Mouse (Mus musculus) midbrain, embryonic 16.5 days (tissue): ENCODE data around the gene Zc3h12b. TPM values are rescaled to one million over a fixed set of nuclear protein-coding genes. Genes with fewer than 3 reads are reported as not detected.

Source experiments
- ATAC-seq: fragments of 200-750 bp; cut with Nextera tagmentation; 2 replicates; pipeline ENCODE4 v1.8.0; 2017; ENCODE audit warnings: moderate TSS enrichment
- H3K27ac ChIP-seq: fragments of 300-500 bp; sonication (generic); 2 replicates; pipeline ENCODE4 v1.5.1; 2014; ENCODE audit warnings: mild to moderate bottlenecking, low read length, mixed read lengths
- H3K27me3 ChIP-seq: fragments of 300-500 bp; sonication (generic); 2 replicates; pipeline ENCODE4 v1.6.1; 2014; ENCODE audit warnings: low read depth, low read length, mixed read lengths; ENCODE audit not compliant: control insufficient read depth, insufficient read depth
- H3K36me3 ChIP-seq: fragments of 300-500 bp; sonication (generic); 2 replicates; pipeline ENCODE4 v1.6.1; 2014; ENCODE audit warnings: mild to moderate bottlenecking, low read length, moderate library complexity, mixed read lengths; ENCODE audit not compliant: control insufficient read depth, insufficient read depth
- H3K4me1 ChIP-seq: fragments of 300-500 bp; sonication (generic); 2 replicates; pipeline ENCODE4 v1.6.1; 2014; ENCODE audit warnings: mild to moderate bottlenecking, low read length, mixed read lengths; ENCODE audit not compliant: control insufficient read depth, insufficient read depth
- H3K4me2 ChIP-seq: fragments of 300-500 bp; sonication (generic); 2 replicates; pipeline ENCODE4 v1.6.1; 2014; ENCODE audit warnings: mild to moderate bottlenecking, low read length, mixed read lengths
- H3K4me3 ChIP-seq: fragments of 300-500 bp; sonication (generic); 2 replicates; pipeline ENCODE4 v1.5.1; 2014; ENCODE audit warnings: low read depth, mild to moderate bottlenecking, low read length, moderate library complexity, mixed read lengths
- H3K9ac ChIP-seq: fragments of 300-500 bp; sonication (generic); 2 replicates; pipeline ENCODE4 v1.6.1; 2014; ENCODE audit warnings: low read depth, low read length, mixed read lengths
- H3K9me3 ChIP-seq: fragments of 300-500 bp; sonication (generic); replicated peaks from 2 replicates; pipeline ENCODE4 v1.6.1; 2014; ENCODE audit warnings: mild to moderate bottlenecking, low read length, mixed read lengths; ENCODE audit not compliant: control insufficient read depth, poor library complexity, severe bottlenecking
- WGBS: fragments of 180-500 bp; shearing (Covaris S2); extraction: QIAGEN DNeasy Blood & Tissue Kit; methylation state at CpG from one replicate; pipeline ENCODE4 v1.1.7; 2014; 5-methylcytosine and 5-hydroxymethylcytosine counted together
- polyA plus RNA-seq: library from polyadenylated mRNA; unstranded; fragments of >200 nt; fragmentation: Nextera tagmentation; extraction: Ambion mirVana; gene quantifications from 2 replicates; pipeline ENCODE4 v1.2.1, GENCODE M21; 2015

Gene Zc3h12b
- 3.0 and 3.4 TPM in 2 replicates for polyA plus RNA-seq

DNA sequence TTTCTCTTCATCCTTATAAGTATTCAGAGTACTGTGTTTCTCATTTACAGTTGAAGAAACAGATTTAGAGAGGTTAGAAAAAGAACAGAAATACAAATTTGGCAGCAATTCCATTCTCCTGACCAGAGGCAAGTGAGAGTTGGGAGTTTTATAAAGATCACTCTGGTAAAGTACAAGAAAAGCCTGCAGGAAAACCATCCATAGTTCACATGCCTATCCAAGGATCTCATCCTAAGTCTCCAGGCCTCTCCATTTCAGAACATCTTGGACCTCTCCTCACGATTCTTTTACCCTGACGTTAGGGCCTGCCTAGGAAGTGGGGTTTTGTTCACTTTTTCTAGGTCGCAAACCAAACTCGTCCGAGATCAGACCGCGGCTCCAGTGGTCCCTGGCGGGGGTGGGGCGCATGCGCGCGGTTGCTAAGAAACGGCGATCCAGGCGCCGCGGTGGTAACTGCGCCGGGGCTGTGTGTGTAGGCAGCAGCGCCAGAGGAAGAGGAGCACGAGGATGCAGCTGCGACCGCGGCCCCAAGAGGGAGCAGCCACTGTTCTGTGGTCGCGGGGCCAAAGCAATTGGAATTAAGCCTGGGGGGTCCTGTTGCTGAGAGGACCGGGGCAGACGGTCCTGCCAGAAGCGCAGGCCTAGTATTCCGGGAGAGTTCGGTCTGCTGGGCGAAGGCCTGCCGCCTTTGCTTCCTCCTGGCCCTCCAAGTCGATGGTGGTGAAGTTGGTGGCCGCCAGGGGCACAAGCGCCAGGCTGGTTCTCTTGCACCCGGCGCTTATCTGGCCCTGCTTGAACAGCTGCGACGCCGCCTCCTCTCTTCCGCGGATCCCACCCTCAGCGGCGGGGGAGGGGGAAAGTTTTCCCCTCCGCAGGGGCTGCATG, at the start of gene Zc3h12b:
TSS of gene Zc3h12b (plus strand) at position 452 of the 885 bp plus-strand sequence.
- Histone ChIP-seq H3K4me1 (no peaks in the 10 kb centered on the region; the same call in 1 of the 2 replicates), H3K4me2 (peak within 1 kb of the TSS; percentile 58), H3K36me3 (no peaks in the 10 kb centered on the region), H3K9ac (peak within 1 kb of the TSS; percentile 63), H3K4me3 (peak within 1 kb of the TSS; percentile 55), H3K27me3 (no peaks in the 10 kb centered on the region), H3K9me3 (no peaks in the 10 kb centered on the region), H3K27ac (peak within 1 kb of the TSS; percentile 74)
- ATAC-seq = peak; percentile 100
- 22% methylated on average over 44 of the region's 46 CpGs for WGBS

- H3K4me2 ChIP-seq = no peak overlapping the region
- H3K9ac ChIP-seq = no peak overlapping the region
- 90% methylated on average over 1 of the region's 1 CpGs for WGBS
- H3K4me3 ChIP-seq = no peak overlapping the region
- H3K36me3 ChIP-seq = no peaks in the 10 kb centered on the region
- no peaks in the 10 kb centered on the region for H3K27me3 ChIP-seq
- H3K4me1 ChIP-seq = no peaks in the 10 kb centered on the region
- no peak overlapping the region for H3K27ac ChIP-seq
- no peaks in the 10 kb centered on the region for H3K9me3 ChIP-seq
- no peak for ATAC-seq
Measured at GRCm38 (mm10) chrX:95682206-95682605, 29.3 kb upstream of the Zc3h12b start.

GRCm38 (mm10) chrX:95687119-95687518, 24.4 kb upstream of the Zc3h12b start:
- Histone ChIP-seq H3K4me1 (no peaks in the 10 kb centered on the region), H3K27ac (no peak overlapping the region), H3K9me3 (no peaks in the 10 kb centered on the region), H3K4me2 (no peak overlapping the region), H3K9ac (no peak overlapping the region), H3K4me3 (no peak overlapping the region), H3K27me3 (no peaks in the 10 kb centered on the region), H3K36me3 (no peaks in the 10 kb centered on the region)
- no peak for ATAC-seq
- 66% methylated on average over 1 of the region's 1 CpGs for WGBS

DNA sequence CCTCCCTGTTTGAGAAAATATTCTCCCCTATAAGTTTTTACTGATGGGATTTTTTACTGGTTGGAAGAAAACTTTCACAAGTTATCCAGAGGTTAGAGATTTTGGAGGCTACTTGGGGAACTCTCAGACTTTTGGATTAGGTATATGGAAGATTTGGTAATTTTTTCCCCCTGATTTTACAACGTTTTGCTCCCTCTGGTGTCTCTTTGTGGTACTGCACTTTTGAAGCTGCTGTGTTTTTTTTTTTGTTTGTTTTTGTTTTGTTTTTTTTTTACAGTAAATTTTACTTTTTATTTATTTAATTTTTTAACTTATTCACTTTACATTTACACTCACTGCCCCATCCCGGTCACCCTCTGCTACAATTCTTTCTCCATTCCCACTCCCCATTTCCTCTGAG, 26.8 kb downstream of the Zc3h12b start:
- Histone ChIP-seq H3K4me3 (no peak overlapping the region), H3K27me3 (no peaks in the 10 kb centered on the region), H3K9me3 (no peaks in the 10 kb centered on the region), H3K27ac (no peak overlapping the region), H3K36me3 (no peaks in the 10 kb centered on the region), H3K4me1 (no peaks in the 10 kb centered on the region), H3K9ac (no peak overlapping the region), H3K4me2 (no peak overlapping the region)
- WGBS = 41% methylated on average over 2 of the region's 2 CpGs
- ATAC-seq = no peak

- Histone ChIP-seq H3K4me2 (no peak overlapping the region), H3K4me1 (no peaks in the 10 kb centered on the region), H3K9me3 (no peaks in the 10 kb centered on the region), H3K27ac (no peak overlapping the region), H3K27me3 (no peaks in the 10 kb centered on the region), H3K4me3 (no peak overlapping the region), H3K9ac (no peak overlapping the region), H3K36me3 (no peaks in the 10 kb centered on the region)
- WGBS = 82% methylated on average over 3 of the region's 3 CpGs
- no peak for ATAC-seq
Measured at GRCm38 (mm10) chrX:95795881-95796280, 84.4 kb downstream of the Zc3h12b start.

GRCm38 (mm10) chrX:95801790-95802189, 90.3 kb downstream of the Zc3h12b start:
- no peak overlapping the region for H3K27ac ChIP-seq
- no peak overlapping the region for H3K4me3 ChIP-seq
- H3K27me3 ChIP-seq = no peaks in the 10 kb centered on the region
- H3K4me1 ChIP-seq = no peaks in the 10 kb centered on the region
- no peak overlapping the region for H3K9ac ChIP-seq
- no peaks in the 10 kb centered on the region for H3K9me3 ChIP-seq
- WGBS = 92% methylated on average over 1 of the region's 1 CpGs
- H3K36me3 ChIP-seq = no peaks in the 10 kb centered on the region
- no peak overlapping the region for H3K4me2 ChIP-seq
- ATAC-seq = no peak

- no peak overlapping the region for H3K27ac ChIP-seq
- H3K9ac ChIP-seq = no peak overlapping the region
- 52% methylated on average over 8 of the region's 14 CpGs for WGBS
- no peak overlapping the region for H3K4me2 ChIP-seq
- no peaks in the 10 kb centered on the region for H3K27me3 ChIP-seq
- ATAC-seq = no peak
- H3K36me3 ChIP-seq = no peaks in the 10 kb centered on the region
- no peak overlapping the region for H3K4me3 ChIP-seq
- H3K9me3 ChIP-seq = no peaks in the 10 kb centered on the region
- no peaks in the 10 kb centered on the region for H3K4me1 ChIP-seq
Measured at GRCm38 (mm10) chrX:95852806-95853205, 141.3 kb downstream of the Zc3h12b start.

- Histone ChIP-seq H3K4me3 (no peak overlapping the region), H3K4me2 (no peak overlapping the region), H3K27me3 (no peaks in the 10 kb centered on the region), H3K27ac (no peak overlapping the region), H3K9me3 (no peaks in the 10 kb centered on the region), H3K9ac (no peak overlapping the region), H3K36me3 (no peaks in the 10 kb centered on the region), H3K4me1 (no peaks in the 10 kb centered on the region)
- no peak for ATAC-seq
Measured at GRCm38 (mm10) chrX:95881111-95881510, 169.6 kb downstream of the Zc3h12b start.

DNA sequence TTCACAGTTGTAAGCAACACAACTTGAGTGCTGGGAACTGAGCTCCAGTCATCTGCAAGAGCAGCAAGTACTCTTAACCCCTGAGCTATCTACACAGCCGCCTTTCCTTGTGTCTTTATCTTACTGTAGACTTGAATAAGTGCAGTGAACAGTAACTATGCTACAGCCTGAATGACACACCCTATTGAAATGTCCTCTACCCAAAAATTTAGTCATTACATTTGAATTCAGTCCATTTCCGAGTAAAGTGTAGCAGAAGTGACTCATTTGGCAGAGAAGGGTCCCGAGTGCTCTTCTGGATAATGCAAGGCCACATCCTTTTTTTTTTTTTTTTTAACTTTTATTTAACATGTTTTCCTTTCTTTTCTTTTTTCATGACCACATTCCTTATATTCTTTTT, 191.2 kb downstream of the Zc3h12b start:
- Histone ChIP-seq H3K27me3 (no peaks in the 10 kb centered on the region), H3K9ac (no peak overlapping the region), H3K9me3 (no peaks in the 10 kb centered on the region), H3K4me1 (no peaks in the 10 kb centered on the region), H3K36me3 (no peaks in the 10 kb centered on the region), H3K27ac (no peak overlapping the region), H3K4me3 (no peak overlapping the region), H3K4me2 (no peak overlapping the region)
- no peak for ATAC-seq
- 93% methylated on average over 3 of the region's 3 CpGs for WGBS
